8 mouse cellular contexts compared by ENCODE assay signal in the genomic region with DNA sequence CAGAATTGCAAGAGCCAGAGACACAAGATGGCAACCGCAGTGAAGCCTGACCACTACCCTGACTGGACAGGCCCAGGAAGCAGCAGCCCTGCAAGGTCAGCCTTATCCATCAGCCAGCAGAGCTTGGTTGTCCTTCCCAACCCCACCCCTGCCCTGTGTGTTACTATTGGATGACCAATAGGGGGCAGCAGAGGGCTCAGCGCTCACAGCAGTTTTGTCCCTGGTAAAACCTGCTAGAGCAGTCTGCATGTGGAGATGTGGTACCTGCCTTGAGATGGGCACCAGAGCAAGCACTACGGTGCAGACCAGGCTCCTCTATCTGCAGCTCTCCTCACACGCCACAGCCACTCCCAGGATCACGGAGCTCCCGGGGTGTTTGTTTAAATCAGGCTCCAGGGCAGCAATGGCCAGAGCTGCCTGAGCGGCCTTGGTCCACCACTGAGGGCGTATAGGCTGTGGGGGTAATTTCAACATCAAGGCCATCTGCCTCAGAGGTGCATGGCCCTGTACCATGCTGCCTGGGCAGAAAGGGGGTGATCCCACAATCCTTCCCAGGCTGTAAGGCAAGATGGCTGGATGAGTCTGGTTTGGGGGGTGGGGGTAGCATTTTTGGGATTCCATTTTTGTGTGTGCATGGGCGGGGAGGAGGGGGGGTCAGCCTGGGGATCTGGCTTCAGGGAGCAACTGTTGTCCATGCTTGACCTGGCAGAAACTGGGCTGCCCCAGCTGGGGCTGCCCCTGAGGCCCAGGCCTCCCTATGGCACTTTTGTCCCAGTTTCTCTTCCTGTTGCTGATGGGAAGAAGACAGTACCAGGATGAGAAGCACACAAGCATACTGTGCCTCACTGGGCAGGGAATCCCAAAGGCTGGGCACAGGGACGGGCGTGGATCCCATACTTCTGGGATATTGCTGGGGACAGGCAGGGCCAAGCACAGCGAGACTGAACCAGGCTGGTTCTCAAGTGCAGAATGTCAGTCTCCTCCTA. TPM values are rescaled to one million over a fixed set of nuclear protein-coding genes. Genes with fewer than 3 reads are reported as not detected.
DNase-seq lines count a peak whose midpoint lies in the region; ATAC-seq lines count a peak whose summit lies in the region.

No protein-coding gene starts in this region.

- 59% methylated on average over 12 of the region's 12 CpGs for WGBS in hindbrain, embryonic 10.5 days
- WGBS in hindbrain, embryonic 16.5 days: 58% methylated on average over 12 of the region's 12 CpGs
- WGBS in heart, embryonic 11.5 days (ENCODE audit: insufficient replicate concordance): 49% methylated on average over 12 of the region's 12 CpGs
- WGBS in stomach, embryonic 16.5 days: 48% methylated on average over 12 of the region's 12 CpGs

- DNase-seq in hindbrain, embryonic 10.5 days (ENCODE audit: low spot score): peak; percentile 64
- peak; percentile 54 for DNase-seq in WW6 (ENCODE audit: low read depth, low spot score)
- DNase-seq in cerebellum, postnatal 36 days: peak; percentile 60 to 63
- peak; percentile 57 for DNase-seq in kidney, postnatal 14 days

- H3K27ac ChIP-seq in hindbrain, embryonic 10.5 days: peak overlapping the region; percentile 66
- H3K27ac ChIP-seq in hindbrain, embryonic 16.5 days (ENCODE audit: low read depth, low read length): no peak overlapping the region
- H3K27ac ChIP-seq in heart, embryonic 11.5 days (ENCODE audit: low read depth, low read length): no peak overlapping the region
- no peak overlapping the region for H3K27ac ChIP-seq in stomach, embryonic 16.5 days (ENCODE audit: low read length)

- no peaks in the 10 kb centered on the region for H3K27me3 ChIP-seq in hindbrain, embryonic 10.5 days (ENCODE audit: insufficient read depth, poor library complexity, severe bottlenecking)
- no peaks in the 10 kb centered on the region for H3K27me3 ChIP-seq in hindbrain, embryonic 16.5 days (replicated peaks; ENCODE audit: control insufficient read depth, insufficient read depth, low read length)
- H3K27me3 ChIP-seq in heart, embryonic 11.5 days (ENCODE audit: control insufficient read depth, insufficient read depth, low read length): no peaks in the 10 kb centered on the region
- no peaks in the 10 kb centered on the region for H3K27me3 ChIP-seq in stomach, embryonic 16.5 days (ENCODE audit: control insufficient read depth, insufficient read depth, low read length)

- H3K4me3 ChIP-seq in hindbrain, embryonic 10.5 days: 0 out of 2 replicates have a peak overlapping the region, but pooled peaks have one; percentile 5
- H3K4me3 ChIP-seq in hindbrain, embryonic 16.5 days (ENCODE audit: low read length): no peak overlapping the region
- H3K4me3 ChIP-seq in heart, embryonic 11.5 days (ENCODE audit: low read depth, low read length): no peak overlapping the region
- H3K4me3 ChIP-seq in stomach, embryonic 16.5 days (replicated peaks; ENCODE audit: low read length): no peak overlapping the region

- no peak; the same call in 1 of the 2 replicates for ATAC-seq in hindbrain, embryonic 16.5 days
- ATAC-seq in heart, embryonic 11.5 days (replicated peaks; ENCODE audit: insufficient number of reproducible peaks, low FRiP score, low TSS enrichment): 0 out of 2 replicates have a peak, but pooled peaks have one; percentile 18
- peak; percentile 87 for ATAC-seq in megakaryocyte, adult 5-6 weeks (ENCODE audit: poor library complexity, severe bottlenecking)
- ATAC-seq in stomach, embryonic 16.5 days (ENCODE audit: insufficient read depth, low FRiP score): peak; percentile 59; the same call in 1 of the 2 replicates

- no peaks in the 10 kb centered on the region for H3K9me3 ChIP-seq in hindbrain, embryonic 10.5 days
- no peaks in the 10 kb centered on the region for H3K9me3 ChIP-seq in hindbrain, embryonic 16.5 days (ENCODE audit: control insufficient read depth, low read length)
- no peaks in the 10 kb centered on the region for H3K9me3 ChIP-seq in heart, embryonic 11.5 days (replicated peaks; ENCODE audit: control insufficient read depth, low read length)
- H3K9me3 ChIP-seq in stomach, embryonic 16.5 days (replicated peaks; ENCODE audit: control insufficient read depth, low read length): no peaks in the 10 kb centered on the region

- no peak overlapping the region for H3K4me2 ChIP-seq in hindbrain, embryonic 16.5 days (ENCODE audit: low read length)
- no peak overlapping the region for H3K4me2 ChIP-seq in heart, embryonic 11.5 days
- H3K4me2 ChIP-seq in stomach, embryonic 16.5 days (ENCODE audit: low read depth, low read length): no peak overlapping the region

- H3K36me3 ChIP-seq in hindbrain, embryonic 10.5 days: peaks cover 6% of the 10 kb centered on the region
- peaks cover 2% of the 10 kb centered on the region; the same call in 1 of the 2 replicates for H3K36me3 ChIP-seq in hindbrain, embryonic 16.5 days (ENCODE audit: control insufficient read depth, insufficient read depth, low read length)
- H3K36me3 ChIP-seq in heart, embryonic 11.5 days (ENCODE audit: control insufficient read depth, insufficient read depth, low read length): no peaks in the 10 kb centered on the region
- H3K36me3 ChIP-seq in stomach, embryonic 16.5 days (ENCODE audit: control insufficient read depth, insufficient read depth, low read length): no peaks in the 10 kb centered on the region

- peaks cover 37% of the 10 kb centered on the region for H3K4me1 ChIP-seq in hindbrain, embryonic 10.5 days (replicated peaks)
- H3K4me1 ChIP-seq in hindbrain, embryonic 16.5 days (ENCODE audit: control insufficient read depth, insufficient read depth, low read depth, low read length): peaks cover 6% of the 10 kb centered on the region; the same call in 1 of the 2 replicates
- H3K4me1 ChIP-seq in heart, embryonic 11.5 days (ENCODE audit: control insufficient read depth, insufficient read depth, low read length): no peaks in the 10 kb centered on the region
- no peaks in the 10 kb centered on the region for H3K4me1 ChIP-seq in stomach, embryonic 16.5 days (ENCODE audit: control insufficient read depth, insufficient read depth, low read length)

- no peak overlapping the region for H3K9ac ChIP-seq in hindbrain, embryonic 16.5 days (ENCODE audit: low read depth, low read length)
- H3K9ac ChIP-seq in heart, embryonic 11.5 days (ENCODE audit: low read depth, low read length): no peak overlapping the region
- no peak overlapping the region for H3K9ac ChIP-seq in stomach, embryonic 16.5 days (ENCODE audit: low read length)

RNA-seq across cellular contexts. Expression of gene Uts2r, which starts 16.5 kb away (rescaled TPM):
- 0.12 TPM in 2 replicates for polyA plus RNA-seq in hindbrain, embryonic 10.5 days (2016; fragmentation: Nextera tagmentation; extraction: Ambion mirVana)
- 0.73 and 0.89 TPM in 2 replicates for polyA plus RNA-seq in hindbrain, embryonic 16.5 days (2015; fragmentation: Nextera tagmentation; extraction: Ambion mirVana)
- polyA plus RNA-seq in heart, embryonic 11.5 days (2014; fragmentation: Nextera tagmentation; extraction: Ambion mirVana): not detected in 2 replicates
- total RNA-seq in megakaryocyte, adult 5-6 weeks (2015): not detected in 2 replicates
- not detected in 2 replicates for total RNA-seq in megakaryocyte, adult 5-6 weeks (2017)
- 0.08 TPM in 1 of 2 replicates, not detected in the other for polyA plus RNA-seq in stomach, embryonic 16.5 days (2015; fragmentation: Nextera tagmentation; extraction: Ambion mirVana)

RNA-seq across cellular contexts. Expression of gene Hexdc, which starts 27.7 kb away (rescaled TPM):
- polyA plus RNA-seq in hindbrain, embryonic 10.5 days (2016; fragmentation: Nextera tagmentation; extraction: Ambion mirVana): 5.2 and 8.2 TPM in 2 replicates
- 31.4 and 37.9 TPM in 2 replicates for polyA plus RNA-seq in hindbrain, embryonic 16.5 days (2015; fragmentation: Nextera tagmentation; extraction: Ambion mirVana)
- polyA plus RNA-seq in heart, embryonic 11.5 days (2014; fragmentation: Nextera tagmentation; extraction: Ambion mirVana): 6.2 and 7.9 TPM in 2 replicates
- total RNA-seq in megakaryocyte, adult 5-6 weeks (2015): 1.5 and 3.1 TPM in 2 replicates
- total RNA-seq in megakaryocyte, adult 5-6 weeks (2017): 3.6 and 3.9 TPM in 2 replicates
- 8.5 and 9.4 TPM in 2 replicates for polyA plus RNA-seq in stomach, embryonic 16.5 days (2015; fragmentation: Nextera tagmentation; extraction: Ambion mirVana)

RNA-seq across cellular contexts. Expression of gene Ogfod3, which starts 27.9 kb away (rescaled TPM):
- 21.2 and 22.7 TPM in 2 replicates for polyA plus RNA-seq in hindbrain, embryonic 10.5 days (2016; fragmentation: Nextera tagmentation; extraction: Ambion mirVana)
- polyA plus RNA-seq in hindbrain, embryonic 16.5 days (2015; fragmentation: Nextera tagmentation; extraction: Ambion mirVana): 32.7 and 33.3 TPM in 2 replicates
- polyA plus RNA-seq in heart, embryonic 11.5 days (2014; fragmentation: Nextera tagmentation; extraction: Ambion mirVana): 25.3 and 29.9 TPM in 2 replicates
- 7.0 and 11.7 TPM in 2 replicates for total RNA-seq in megakaryocyte, adult 5-6 weeks (2015)
- 2.0 and 5.5 TPM in 2 replicates for total RNA-seq in megakaryocyte, adult 5-6 weeks (2017)
- polyA plus RNA-seq in stomach, embryonic 16.5 days (2015; fragmentation: Nextera tagmentation; extraction: Ambion mirVana): 29.4 and 30.4 TPM in 2 replicates

RNA-seq across cellular contexts. Expression of gene Tex19.1, which starts 30.6 kb away (rescaled TPM):
- polyA plus RNA-seq in hindbrain, embryonic 10.5 days (2016; fragmentation: Nextera tagmentation; extraction: Ambion mirVana): not detected in 2 replicates
- polyA plus RNA-seq in hindbrain, embryonic 16.5 days (2015; fragmentation: Nextera tagmentation; extraction: Ambion mirVana): not detected in 2 replicates
- 0.14 and 0.20 TPM in 2 replicates for polyA plus RNA-seq in heart, embryonic 11.5 days (2014; fragmentation: Nextera tagmentation; extraction: Ambion mirVana)
- total RNA-seq in megakaryocyte, adult 5-6 weeks (2015): not detected in 2 replicates
- not detected in 2 replicates for total RNA-seq in megakaryocyte, adult 5-6 weeks (2017)
- polyA plus RNA-seq in stomach, embryonic 16.5 days (2015; fragmentation: Nextera tagmentation; extraction: Ambion mirVana): 0.12 TPM in 1 of 2 replicates, not detected in the other

RNA-seq across cellular contexts. Expression of gene Cybc1, which starts 52.5 kb away (rescaled TPM):
- polyA plus RNA-seq in hindbrain, embryonic 10.5 days (2016; fragmentation: Nextera tagmentation; extraction: Ambion mirVana): 36.1 and 42.0 TPM in 2 replicates
- 36.8 and 41.0 TPM in 2 replicates for polyA plus RNA-seq in hindbrain, embryonic 16.5 days (2015; fragmentation: Nextera tagmentation; extraction: Ambion mirVana)
- 20.5 and 21.7 TPM in 2 replicates for polyA plus RNA-seq in heart, embryonic 11.5 days (2014; fragmentation: Nextera tagmentation; extraction: Ambion mirVana)
- 65.8 and 70.5 TPM in 2 replicates for total RNA-seq in megakaryocyte, adult 5-6 weeks (2015)
- 59.2 and 71.8 TPM in 2 replicates for total RNA-seq in megakaryocyte, adult 5-6 weeks (2017)
- polyA plus RNA-seq in stomach, embryonic 16.5 days (2015; fragmentation: Nextera tagmentation; extraction: Ambion mirVana): 37.9 and 44.2 TPM in 2 replicates
